Mouse (Mus musculus) liver, embryonic 14.5 days (tissue): Measurements from ENCODE around the gene Pwp2. TPM values are rescaled to one million over a fixed set of nuclear protein-coding genes. Genes with fewer than 3 reads are reported as not detected.

Experiments
- ATAC-seq: fragments of 200-750 bp; cut with Nextera tagmentation; 2 replicates; pipeline ENCODE4 v1.8.0; 2017; ENCODE audit warnings: moderate number of reproducible peaks, mild to moderate bottlenecking, moderate library complexity; ENCODE audit not compliant: insufficient read depth
- DNase-seq, 3 experiments: peaks; one replicate each; pipeline ENCODE4 v3.0.0-alpha.2; 2012 to 2013; ENCODE audit warnings: low read depth in 3 of 3, low spot score in 3 of 3
- H3K27ac ChIP-seq: fragments of 300-500 bp; sonication (generic); 2 replicates; pipeline ENCODE4 v1.5.1; 2014; ENCODE audit warnings: moderate library complexity, mild to moderate bottlenecking, control low read depth, inconsistent platforms
- H3K27me3 ChIP-seq: fragments of 300-500 bp; sonication (generic); 2 replicates; pipeline ENCODE4 v1.6.1; 2014; ENCODE audit warnings: mild to moderate bottlenecking, low read length, moderate library complexity; ENCODE audit not compliant: control insufficient read depth, insufficient read depth
- H3K36me3 ChIP-seq: fragments of 300-500 bp; sonication (generic); replicated peaks from 2 replicates; pipeline ENCODE4 v1.6.1; 2014; ENCODE audit warnings: low read depth; ENCODE audit not compliant: control insufficient read depth, insufficient read depth
- H3K4me1 ChIP-seq, 2 experiments: fragments of 200-500 bp in 1 of 2; fragments of 300-500 bp in 1 of 2; sonication (generic) in 1 of 2; replicated peaks; 2 replicates each; pipeline ENCODE4 v1.6.1; 2012 to 2014; ENCODE audit warnings: antibody characterized with exemption in 1 of 2, inconsistent platforms in 1 of 2, low read length in 1 of 2; ENCODE audit not compliant: control insufficient read depth in 2 of 2, insufficient read depth in 2 of 2
- H3K4me2 ChIP-seq: fragments of 300-500 bp; sonication (generic); 2 replicates; pipeline ENCODE4 v1.6.1; 2014; ENCODE audit warnings: low read depth, mild to moderate bottlenecking, control low read depth, moderate library complexity
- H3K4me3 ChIP-seq, 2 experiments: fragments of 200-500 bp in 1 of 2; fragments of 300-500 bp in 1 of 2; sonication (generic) in 1 of 2; 2 replicates each; pipeline ENCODE4 v1.5.1; 2012 to 2014; ENCODE audit warnings: low read depth in 2 of 2, low read length in 2 of 2, mild to moderate bottlenecking in 2 of 2, control low read depth in 1 of 2, inconsistent platforms in 1 of 2, moderate library complexity in 1 of 2; ENCODE audit not compliant: insufficient read depth in 1 of 2
- H3K9ac ChIP-seq: fragments of 300-500 bp; sonication (generic); replicated peaks from 2 replicates; pipeline ENCODE4 v1.6.1; 2014; ENCODE audit warnings: mild to moderate bottlenecking, control low read depth, moderate library complexity
- H3K9me3 ChIP-seq: fragments of 300-500 bp; sonication (generic); 2 replicates; pipeline ENCODE4 v1.6.1; 2016; ENCODE audit warnings: low read length, mixed read lengths; ENCODE audit not compliant: control insufficient read depth
- CTCF ChIP-seq: IDR thresholded peaks from 2 replicates; pipeline ENCODE4 v1.5.1; 2016; ENCODE audit warnings: antibody characterized with exemption, low read depth, control low read depth
- EP300 ChIP-seq: IDR thresholded peaks from 2 replicates; pipeline ENCODE4 v1.6.1; 2016; ENCODE audit warnings: antibody characterized with exemption, low read depth
- WGBS: fragments of 180-500 bp; shearing (Covaris S2); extraction: QIAGEN DNeasy Blood & Tissue Kit; methylation state at CpG from one replicate; pipeline ENCODE4 v1.1.7; 2014; ENCODE audit not compliant: insufficient replicate concordance; 5-methylcytosine and 5-hydroxymethylcytosine counted together
- polyA plus RNA-seq, 2 experiments: library from polyadenylated mRNA; depleted of rRNA in 1 of 2; stranded (reverse) in 1 of 2; unstranded in 1 of 2; fragments of >200 nt; fragmentation: Nextera tagmentation in 1 of 2; extraction: Ambion mirVana in 1 of 2; gene quantifications; 2 replicates each; pipeline versions ENCODE4 v1.2.1 to v1.2.3; 2012 to 2014

Pwp2 gene
- polyA plus RNA-seq, 2 experiments, result 7.2 to 7.5 TPM

DNA sequence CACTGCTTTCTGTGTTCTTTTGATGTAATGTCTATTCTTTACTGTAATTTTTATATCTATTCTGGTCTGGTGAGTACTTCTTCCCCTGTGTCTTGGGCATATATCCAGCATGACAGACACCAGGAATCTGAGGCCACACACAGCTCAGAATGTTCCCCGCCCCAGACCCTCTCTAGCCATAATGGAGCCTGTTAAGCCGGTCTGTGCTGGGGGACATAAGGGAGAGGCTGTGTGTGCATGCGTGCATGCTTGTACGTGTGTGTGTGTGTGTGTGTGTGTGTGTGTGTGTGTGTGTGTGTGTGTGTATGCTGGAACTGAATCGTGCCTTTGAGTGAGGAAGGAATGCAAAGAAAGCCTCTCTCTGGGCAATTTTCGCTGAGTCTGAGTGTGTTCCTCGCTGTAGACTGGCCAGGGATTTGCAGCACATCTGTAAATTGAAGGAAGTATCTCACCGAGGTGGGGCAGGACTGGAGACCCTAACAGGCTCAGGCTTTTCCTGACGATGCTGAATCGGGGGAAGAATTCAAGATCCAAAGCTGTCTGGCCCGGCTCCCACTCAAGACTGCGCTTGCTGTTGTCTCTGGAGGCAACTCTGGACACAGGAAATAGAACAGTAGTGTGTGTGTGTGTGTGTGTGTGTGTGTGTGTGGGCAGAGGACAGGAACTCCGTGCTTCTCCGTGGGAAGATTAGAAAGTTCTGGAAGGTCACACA, 46.0 kb downstream of the Pwp2 start:
- no peak for ATAC-seq
- H3K9ac ChIP-seq, result no peak overlapping the region
- H3K27me3 ChIP-seq, result no peaks in the 10 kb centered on the region
- H3K9me3 ChIP-seq, result no peaks in the 10 kb centered on the region
- no peak for DNase-seq
- peaks cover 2 to 18% of the 10 kb centered on the region in 2 experiments; a peak in 3 of 4 replicates for H3K4me1 ChIP-seq
- H3K36me3 ChIP-seq, result no peaks in the 10 kb centered on the region
- WGBS, result 44% methylated on average over 14 of the region's 14 CpGs
- H3K27ac ChIP-seq, result no peak overlapping the region
- no peak overlapping the region for H3K4me2 ChIP-seq
- TF ChIP-seq EP300 (no peak), CTCF (no peak)
- no peak overlapping the region for H3K4me3 ChIP-seq

- peaks cover 2 to 18% of the 10 kb centered on the region in 2 experiments; a peak in 3 of 4 replicates for H3K4me1 ChIP-seq
- 65% methylated on average over 3 of the region's 3 CpGs for WGBS
- H3K4me2 ChIP-seq, result no peak overlapping the region
- H3K9ac ChIP-seq, result no peak overlapping the region
- no peak for TF ChIP-seq CTCF
- H3K27me3 ChIP-seq, result no peaks in the 10 kb centered on the region
- H3K27ac ChIP-seq, result no peak overlapping the region
- no peaks in the 10 kb centered on the region for H3K36me3 ChIP-seq
- no peak for DNase-seq
- no peak for ATAC-seq
- no peak overlapping the region for H3K4me3 ChIP-seq
- H3K9me3 ChIP-seq, result no peaks in the 10 kb centered on the region
Observed at GRCm38 (mm10) chr10:78137191-78137590, 47.8 kb downstream of the Pwp2 start.

DNA sequence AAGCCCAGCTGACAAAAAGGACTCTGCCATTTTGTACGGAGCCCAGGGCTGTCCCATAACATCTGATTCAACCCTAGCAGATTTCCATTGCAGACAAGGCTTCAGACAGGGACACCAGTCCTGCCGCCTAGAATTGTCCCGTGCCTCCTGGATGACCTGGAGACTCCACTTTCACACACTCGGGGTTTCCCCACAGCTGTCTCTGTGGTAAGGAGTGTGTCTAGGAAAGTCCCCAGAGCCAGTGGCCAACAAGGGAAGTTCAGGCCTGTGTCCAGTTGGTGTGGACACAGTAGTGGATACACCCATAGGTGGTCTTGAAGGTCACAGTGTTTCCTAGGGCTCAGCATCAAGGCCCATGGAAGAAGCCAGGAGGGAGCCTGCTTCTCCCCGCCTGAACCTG, 49.0 kb downstream of the Pwp2 start:
- Histone ChIP-seq H3K36me3 (no peaks in the 10 kb centered on the region), H3K4me1 (peaks cover 2 to 18% of the 10 kb centered on the region in 2 experiments; a peak in 3 of 4 replicates), H3K9me3 (no peaks in the 10 kb centered on the region), H3K4me2 (no peak overlapping the region), H3K9ac (no peak overlapping the region), H3K27me3 (no peaks in the 10 kb centered on the region), H3K4me3 (no peak overlapping the region), H3K27ac (no peak overlapping the region)
- no peak for DNase-seq
- 53% methylated on average over 5 of the region's 5 CpGs for WGBS
- no peak for ATAC-seq
- no peak for TF ChIP-seq EP300
- TF ChIP-seq CTCF, result no peak

DNA sequence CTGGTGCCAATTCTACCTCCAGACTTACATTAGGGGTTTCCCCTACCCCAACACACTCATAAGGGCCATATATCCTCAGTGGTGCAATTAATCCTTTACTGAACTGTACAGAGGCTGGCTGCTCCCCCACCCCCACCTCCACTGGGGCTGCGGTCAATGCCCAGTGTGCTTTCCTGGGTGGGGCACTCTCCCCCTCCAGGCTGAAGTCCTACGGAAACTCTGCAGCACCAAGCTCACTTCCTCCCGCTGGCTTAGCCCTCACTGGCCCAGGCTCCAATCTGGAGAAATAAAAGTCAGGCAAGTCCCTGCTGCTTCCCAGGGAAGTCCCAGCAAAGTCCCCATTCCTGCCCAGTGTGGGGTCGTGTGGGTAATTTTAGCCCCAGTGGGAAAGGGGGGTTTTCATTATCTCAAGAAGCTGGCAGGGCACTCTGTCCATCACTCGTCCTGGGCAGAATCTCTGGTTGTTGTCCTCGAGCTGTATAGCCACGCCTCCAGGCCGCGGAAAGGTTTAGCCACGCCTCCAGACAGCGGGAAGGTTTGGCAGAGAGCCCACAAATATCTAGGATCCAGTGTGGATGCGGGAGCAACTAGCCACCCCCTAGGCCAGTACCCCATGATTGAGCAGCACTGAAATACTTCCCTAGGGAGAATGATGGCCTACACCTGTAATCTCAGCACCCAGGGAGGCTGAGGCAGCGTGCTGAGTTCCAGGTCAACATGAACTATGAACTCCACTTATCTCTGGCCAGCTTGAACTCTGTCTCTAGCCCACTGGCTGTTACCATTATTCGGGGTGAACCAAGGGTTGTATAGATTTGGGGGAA, 49.8 kb downstream of the Pwp2 start:
- ATAC-seq (peak; percentile 55), DNase-seq (no peak)
- WGBS, result 9% methylated on average over 14 of the region's 14 CpGs
- TF ChIP-seq CTCF (no peak), EP300 (no peak)
- Histone ChIP-seq H3K9me3 (no peaks in the 10 kb centered on the region), H3K27ac (no peak overlapping the region), H3K36me3 (no peaks in the 10 kb centered on the region), H3K27me3 (no peaks in the 10 kb centered on the region), H3K4me2 (peak overlapping the region; percentile 31; the same call in 1 of the 2 replicates), H3K9ac (no peak overlapping the region), H3K4me1 (peaks cover 2 to 18% of the 10 kb centered on the region in 2 experiments; a peak in 3 of 4 replicates), H3K4me3 (no peak overlapping the region)

GRCm38 (mm10) chr10:78134400-78134799, 50.5 kb downstream of the Pwp2 start:
- no peaks in the 10 kb centered on the region for H3K27me3 ChIP-seq
- H3K9me3 ChIP-seq, result no peaks in the 10 kb centered on the region
- TF ChIP-seq EP300 (no peak), CTCF (no peak)
- ATAC-seq, result no peak
- H3K9ac ChIP-seq, result no peak overlapping the region
- no peak overlapping the region for H3K27ac ChIP-seq
- peaks cover 2 to 18% of the 10 kb centered on the region in 2 experiments; a peak in 3 of 4 replicates for H3K4me1 ChIP-seq
- no peak for DNase-seq
- no peak overlapping the region for H3K4me2 ChIP-seq
- no peaks in the 10 kb centered on the region for H3K36me3 ChIP-seq
- WGBS, result 10% methylated on average over 4 of the region's 4 CpGs
- no peak overlapping the region for H3K4me3 ChIP-seq
